Mouse (Mus musculus): ENCODE results near the gene Gm21970. TPM values are rescaled to one million over a fixed set of nuclear protein-coding genes. Genes with fewer than 3 reads are reported as not detected.
A peak's percentile ranks its signal among the peaks of the same experiment; 100 is the strongest.

The Gm21970 gene
- polyA plus RNA-seq, 2 experiments, result 0.04 TPM; not detected in 1

DNA sequence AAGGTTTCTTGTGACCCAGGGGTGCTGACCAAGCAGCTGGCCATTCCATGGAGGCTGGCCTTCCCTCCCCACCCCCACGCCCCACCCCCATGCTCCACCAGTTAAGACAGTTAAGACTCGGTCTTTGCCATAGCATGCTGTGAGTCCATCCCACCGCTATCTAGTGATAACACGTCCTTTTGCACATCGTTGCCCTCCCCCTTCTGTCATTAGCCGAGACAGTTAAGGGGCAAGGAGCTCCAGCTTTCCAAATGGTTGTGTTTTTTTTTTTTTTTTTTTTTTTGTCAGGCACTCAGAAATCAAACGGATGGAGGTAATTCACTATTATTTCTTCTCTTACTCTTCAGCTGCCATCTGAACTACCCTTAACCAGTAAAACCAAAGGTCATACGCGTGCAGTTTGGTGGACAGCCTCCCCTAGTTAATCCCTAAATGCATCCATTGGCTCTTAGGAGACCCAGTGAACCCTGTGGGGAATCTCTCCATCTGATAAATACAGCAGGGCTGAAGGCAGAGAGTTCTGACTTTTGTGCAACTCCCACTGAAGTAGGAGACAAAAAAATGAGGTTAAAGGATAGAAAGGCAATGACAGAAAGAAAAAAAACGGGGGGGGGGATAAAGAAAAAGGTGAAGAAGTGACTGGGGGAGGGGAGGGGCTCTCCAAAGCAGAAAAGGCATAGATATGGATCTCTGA, 5.5 kb downstream of the Gm21970 start:
- Histone ChIP-seq H3K36me3 (replicated peaks; ENCODE audit: control insufficient read depth, insufficient read depth, low read depth) (peaks cover 62% of the 10 kb centered on the region), H3K4me2 (ENCODE audit: low read depth) (peak overlapping the region; percentile 50)
- ATAC-seq (ENCODE audit: insufficient read depth), result peak; percentile 82

DNA sequence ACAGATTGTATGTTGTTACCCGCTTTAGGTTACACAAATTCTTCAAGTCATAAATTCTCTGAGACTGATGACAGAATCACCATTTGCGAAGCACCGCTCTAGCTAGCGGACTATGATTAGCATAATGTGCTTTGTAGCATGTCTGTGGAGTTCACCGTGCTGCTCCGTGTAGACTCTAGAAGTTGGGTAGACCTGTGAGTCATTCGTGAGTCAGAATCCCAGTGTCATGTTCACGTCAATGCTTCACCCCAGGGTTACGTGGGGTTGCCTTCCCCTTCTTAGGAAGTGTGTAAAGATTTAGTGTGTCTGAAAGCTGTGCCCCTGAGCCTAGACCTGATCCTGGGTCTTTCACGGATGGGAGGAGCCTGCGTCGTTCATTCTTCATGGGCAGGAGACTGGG, 6.5 kb downstream of the Gm21970 start:
- H3K4me3 ChIP-seq (ENCODE audit: insufficient read depth in 1 of 2, low read depth in 2 of 2, low read length in 2 of 2), result no peak overlapping the region
- H3K36me3 ChIP-seq (replicated peaks; ENCODE audit: control insufficient read depth, insufficient read depth, low read depth), result peaks cover 59% of the 10 kb centered on the region
- peak overlapping the region; percentile 76; the same call in 1 of the 2 replicates for H3K27ac ChIP-seq
- WGBS (ENCODE audit: insufficient replicate concordance), result 81% methylated on average over 12 of the region's 12 CpGs
- DNase-seq (ENCODE audit: low read depth in 3 of 3, low spot score in 3 of 3) (no peak), ATAC-seq (ENCODE audit: insufficient read depth) (no peak)
- H3K9me3 ChIP-seq (ENCODE audit: control insufficient read depth, low read length), result no peaks in the 10 kb centered on the region
- no peaks in the 10 kb centered on the region for H3K27me3 ChIP-seq (ENCODE audit: control insufficient read depth, insufficient read depth, low read length)
- TF ChIP-seq EP300 (IDR thresholded peaks at IDR 0.05; ENCODE audit: low read depth) (no peak), CTCF (IDR thresholded peaks at IDR 0.05; ENCODE audit: low read depth) (no peak)
- H3K4me1 ChIP-seq (replicated peaks; ENCODE audit: control insufficient read depth in 2 of 2, insufficient read depth in 2 of 2, low read length in 1 of 2), result peaks cover 25 to 27% of the 10 kb centered on the region in 2 experiments
- H3K4me2 ChIP-seq (ENCODE audit: low read depth), result no peak overlapping the region
- no peak overlapping the region for H3K9ac ChIP-seq (replicated peaks)

More for the DNA sequence above, 5.5 kb downstream of the Gm21970 start:
- 21% methylated on average over 10 of the region's 10 CpGs for WGBS (ENCODE audit: insufficient replicate concordance)
- Histone ChIP-seq H3K27ac (peak overlapping the region; percentile 76), H3K9me3 (ENCODE audit: control insufficient read depth, low read length) (no peaks in the 10 kb centered on the region), H3K4me1 (replicated peaks; ENCODE audit: control insufficient read depth in 2 of 2, insufficient read depth in 2 of 2, low read length in 1 of 2) (peaks cover 25 to 27% of the 10 kb centered on the region in 2 experiments), H3K4me3 (ENCODE audit: insufficient read depth in 1 of 2, low read depth in 2 of 2, low read length in 2 of 2) (no peak overlapping the region), H3K9ac (replicated peaks) (peak overlapping the region; percentile 55), H3K27me3 (ENCODE audit: control insufficient read depth, insufficient read depth, low read length) (no peaks in the 10 kb centered on the region)
- TF ChIP-seq EP300 (IDR thresholded peaks at IDR 0.05; ENCODE audit: low read depth) (peak; percentile 67), CTCF (IDR thresholded peaks at IDR 0.05; ENCODE audit: low read depth) (no peak)
- DNase-seq (ENCODE audit: low read depth in 3 of 3, low spot score in 3 of 3), result peak in 2 of 3 experiments; percentile 50 to 54

DNA sequence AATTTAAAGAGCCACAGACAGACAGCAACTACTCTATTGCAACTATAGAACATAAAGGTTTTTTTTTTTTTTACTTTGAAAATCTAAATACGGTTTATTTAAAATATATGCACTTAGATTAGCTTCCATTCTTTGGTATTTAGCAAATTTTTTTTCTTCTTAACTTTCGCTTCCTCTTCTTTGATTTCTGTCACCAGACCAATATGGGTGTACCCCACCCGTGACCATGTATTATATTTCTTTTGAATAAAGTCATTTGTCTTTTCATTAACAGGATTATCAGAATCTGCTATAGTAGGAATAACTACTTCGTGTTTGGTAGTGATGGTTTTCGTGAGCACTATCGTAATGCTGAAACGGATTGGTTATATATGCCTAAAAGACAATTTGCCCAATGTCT, 7.4 kb downstream of the Gm21970 start:
- Histone ChIP-seq H3K4me3 (ENCODE audit: insufficient read depth in 1 of 2, low read depth in 2 of 2, low read length in 2 of 2) (no peak overlapping the region), H3K9me3 (ENCODE audit: control insufficient read depth, low read length) (no peaks in the 10 kb centered on the region), H3K9ac (replicated peaks) (no peak overlapping the region), H3K4me1 (replicated peaks; ENCODE audit: control insufficient read depth in 2 of 2, insufficient read depth in 2 of 2, low read length in 1 of 2) (peaks cover 25 to 27% of the 10 kb centered on the region in 2 experiments), H3K27me3 (ENCODE audit: control insufficient read depth, insufficient read depth, low read length) (no peaks in the 10 kb centered on the region), H3K36me3 (replicated peaks; ENCODE audit: control insufficient read depth, insufficient read depth, low read depth) (peaks cover 57% of the 10 kb centered on the region), H3K27ac (no peak overlapping the region), H3K4me2 (ENCODE audit: low read depth) (no peak overlapping the region)
- no peak for DNase-seq (ENCODE audit: low read depth in 3 of 3, low spot score in 3 of 3)
- WGBS (ENCODE audit: insufficient replicate concordance), result 87% methylated on average over 7 of the region's 7 CpGs
- no peak for TF ChIP-seq CTCF (IDR thresholded peaks at IDR 0.05; ENCODE audit: low read depth)
- ATAC-seq (ENCODE audit: insufficient read depth), result no peak

DNA sequence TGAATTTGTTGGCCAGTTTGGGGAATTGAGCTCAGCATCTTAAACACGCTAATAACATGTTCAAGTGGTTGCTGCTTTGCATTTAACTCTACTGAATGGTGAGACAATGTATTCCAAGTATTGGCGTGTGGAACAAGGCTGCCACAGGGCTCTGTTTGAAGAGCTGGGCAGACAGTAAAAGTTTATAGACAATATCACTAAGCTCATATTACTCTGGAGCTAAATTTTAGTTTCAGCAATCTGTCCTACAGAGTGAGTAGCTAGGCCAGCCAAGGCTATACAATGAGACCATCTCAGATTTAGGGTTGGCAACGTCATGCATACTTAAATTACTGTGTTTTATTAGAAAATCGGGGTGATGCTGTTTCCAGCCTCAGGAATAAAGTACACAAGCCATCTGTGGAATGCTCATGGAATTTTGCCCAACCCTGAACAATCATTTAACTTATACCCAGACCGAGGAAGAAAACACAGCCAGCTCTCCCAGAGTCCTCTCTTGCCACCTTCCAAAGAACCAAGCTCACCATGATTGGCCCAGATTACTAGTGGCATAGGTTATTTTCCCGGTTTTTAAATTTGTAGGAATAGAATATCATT, 10.1 kb downstream of the Gm21970 start:
- DNase-seq (ENCODE audit: low read depth in 3 of 3, low spot score in 3 of 3) (no peak), ATAC-seq (ENCODE audit: insufficient read depth) (no peak)
- no peaks in the 10 kb centered on the region for H3K27me3 ChIP-seq (ENCODE audit: control insufficient read depth, insufficient read depth, low read length)
- TF ChIP-seq CTCF (IDR thresholded peaks at IDR 0.05; ENCODE audit: low read depth), result no peak
- no peak for TF ChIP-seq EP300 (IDR thresholded peaks at IDR 0.05; ENCODE audit: low read depth)
- H3K36me3 ChIP-seq (replicated peaks; ENCODE audit: control insufficient read depth, insufficient read depth, low read depth), result peaks cover 46% of the 10 kb centered on the region
- no peak overlapping the region for H3K4me3 ChIP-seq (ENCODE audit: insufficient read depth in 1 of 2, low read depth in 2 of 2, low read length in 2 of 2)
- no peak overlapping the region for H3K27ac ChIP-seq
- WGBS (ENCODE audit: insufficient replicate concordance), result 85% methylated on average over 6 of the region's 6 CpGs
- no peaks in the 10 kb centered on the region for H3K9me3 ChIP-seq (ENCODE audit: control insufficient read depth, low read length)
- no peak overlapping the region for H3K4me2 ChIP-seq (ENCODE audit: low read depth)
- H3K4me1 ChIP-seq (replicated peaks; ENCODE audit: control insufficient read depth in 2 of 2, insufficient read depth in 2 of 2, low read length in 1 of 2), result peaks cover 23 to 25% of the 10 kb centered on the region in 2 experiments
- no peak overlapping the region for H3K9ac ChIP-seq (replicated peaks)

DNA sequence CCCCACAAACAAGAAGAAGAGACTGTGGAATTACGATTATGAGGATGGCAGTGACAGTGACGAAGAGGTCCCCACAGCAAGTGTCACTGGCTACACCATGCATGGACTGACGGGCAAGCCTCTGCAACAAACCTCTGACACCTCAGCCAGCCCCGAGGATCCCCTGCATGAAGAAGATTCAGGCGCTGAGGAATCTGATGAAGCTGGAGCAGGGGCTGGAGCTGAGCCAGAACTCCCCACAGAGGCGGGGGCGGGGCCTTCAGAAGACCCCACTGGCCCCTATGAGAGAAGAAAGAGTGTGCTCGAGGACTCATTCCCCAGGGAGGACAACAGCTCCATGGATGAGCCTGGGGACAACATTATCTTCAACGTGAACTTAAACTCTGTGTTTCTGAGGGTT, 12.3 kb downstream of the Gm21970 start:
- Histone ChIP-seq H3K4me2 (ENCODE audit: low read depth) (no peak overlapping the region), H3K9me3 (ENCODE audit: control insufficient read depth, low read length) (no peaks in the 10 kb centered on the region), H3K27me3 (ENCODE audit: control insufficient read depth, insufficient read depth, low read length) (no peaks in the 10 kb centered on the region), H3K9ac (replicated peaks) (no peak overlapping the region), H3K36me3 (replicated peaks; ENCODE audit: control insufficient read depth, insufficient read depth, low read depth) (peaks cover 38% of the 10 kb centered on the region), H3K4me1 (replicated peaks; ENCODE audit: control insufficient read depth in 2 of 2, insufficient read depth in 2 of 2, low read length in 1 of 2) (peaks cover 13 to 22% of the 10 kb centered on the region in 2 experiments), H3K27ac (no peak overlapping the region), H3K4me3 (ENCODE audit: insufficient read depth in 1 of 2, low read depth in 2 of 2, low read length in 2 of 2) (no peak overlapping the region)
- 84% methylated on average over 9 of the region's 9 CpGs for WGBS (ENCODE audit: insufficient replicate concordance)
- TF ChIP-seq EP300 (IDR thresholded peaks at IDR 0.05; ENCODE audit: low read depth) (no peak), CTCF (IDR thresholded peaks at IDR 0.05; ENCODE audit: low read depth) (no peak)
- DNase-seq (ENCODE audit: low read depth in 3 of 3, low spot score in 3 of 3) (no peak), ATAC-seq (ENCODE audit: insufficient read depth) (no peak)

All from liver, embryonic 14.5 days (tissue).